Mouse (Mus musculus) c-Kit-positive CD71-positive TER-119-negative erythroid progenitor cells, embryonic 14.5 days (primary cell): ENCODE data around the gene Ssx2ip.
"Not testable (repeated sequence)": the region's sequence is repeated elsewhere in the genome, so short reads cannot be mapped to it uniquely, and the experiment has no call there.

Source experiments
- DNase-seq: peaks from one replicate; pipeline ENCODE4 v3.0.0-alpha.2; 2013; ENCODE audit warnings: low read depth

Gene Ssx2ip

DNA sequence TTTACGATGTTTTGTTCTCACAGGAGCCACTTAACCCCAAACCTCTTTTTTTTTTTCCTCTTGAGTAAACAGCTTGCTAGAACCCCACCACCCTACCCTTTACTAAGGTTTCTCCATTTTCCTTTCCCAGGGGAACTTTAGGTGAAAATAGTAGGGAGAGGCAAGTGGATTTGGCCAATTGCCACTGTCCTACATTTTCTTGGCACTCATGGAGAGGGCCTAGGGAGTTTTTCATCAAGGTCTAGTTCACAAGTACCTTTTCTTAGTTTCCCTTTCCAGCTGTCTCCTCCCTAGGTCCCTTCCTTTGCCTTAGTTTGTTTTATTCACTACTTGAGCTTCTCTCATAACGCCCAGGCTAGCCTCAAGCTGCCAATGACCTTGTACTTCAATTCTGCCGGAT lies 672 bp upstream of the Ssx2ip start:
- no peak for DNase-seq

DNA sequence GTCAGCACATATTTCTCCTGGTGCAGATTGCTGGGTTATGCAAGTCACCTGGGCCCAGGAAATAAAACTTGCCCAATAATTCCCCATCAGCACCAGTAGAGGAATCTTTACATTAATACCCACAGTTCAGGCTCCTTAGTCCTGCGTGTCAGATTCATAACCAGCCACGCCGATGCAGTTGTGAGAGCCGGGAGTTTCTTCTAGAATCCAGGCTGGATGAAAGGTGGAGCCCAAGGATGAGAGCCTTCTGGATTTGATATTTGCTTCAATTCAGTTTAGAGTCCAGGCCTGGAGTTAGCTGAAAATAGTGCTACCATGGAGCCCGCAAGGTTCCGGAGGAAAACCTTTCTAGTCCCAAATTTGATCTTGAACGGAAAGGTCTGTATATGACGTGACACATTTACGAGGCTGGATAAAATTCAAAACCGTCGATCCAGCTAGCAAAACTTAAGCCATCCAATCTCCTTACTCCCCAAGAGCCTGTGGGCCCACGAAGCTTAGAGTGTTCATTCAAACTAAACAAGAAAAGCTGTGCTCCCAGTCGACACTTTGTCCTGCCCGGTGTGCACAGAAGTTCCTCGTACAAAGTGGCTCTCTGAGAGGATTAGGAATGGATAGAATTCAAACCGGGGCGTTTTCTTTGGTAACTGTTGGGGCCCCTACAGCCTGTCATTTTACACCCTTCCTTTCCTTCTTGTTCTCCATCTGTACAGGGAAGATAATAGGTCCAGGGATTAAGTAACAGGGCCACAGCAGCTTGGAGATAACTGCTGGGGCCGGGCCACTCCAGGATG lies 968 bp downstream of the Ssx2ip start:
- DNase-seq: peak; percentile 75

DNA sequence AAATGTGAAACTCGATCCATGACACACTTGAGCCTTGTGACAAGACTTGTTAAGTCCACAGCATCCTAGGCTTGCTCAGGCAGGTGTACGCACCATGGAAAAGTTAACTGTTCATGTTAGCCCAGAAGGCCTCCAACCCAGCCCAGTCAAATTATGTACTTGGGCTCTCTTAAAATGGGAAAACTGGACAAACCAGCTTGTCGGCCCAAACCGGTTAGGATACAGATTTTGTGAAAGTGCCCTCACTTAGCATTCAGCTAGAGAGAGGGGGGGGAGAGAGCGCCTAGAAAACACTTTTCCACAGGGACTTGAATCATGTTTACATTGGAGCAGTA lies 1.5 kb downstream of the Ssx2ip start:
- DNase-seq: no peak

DNA sequence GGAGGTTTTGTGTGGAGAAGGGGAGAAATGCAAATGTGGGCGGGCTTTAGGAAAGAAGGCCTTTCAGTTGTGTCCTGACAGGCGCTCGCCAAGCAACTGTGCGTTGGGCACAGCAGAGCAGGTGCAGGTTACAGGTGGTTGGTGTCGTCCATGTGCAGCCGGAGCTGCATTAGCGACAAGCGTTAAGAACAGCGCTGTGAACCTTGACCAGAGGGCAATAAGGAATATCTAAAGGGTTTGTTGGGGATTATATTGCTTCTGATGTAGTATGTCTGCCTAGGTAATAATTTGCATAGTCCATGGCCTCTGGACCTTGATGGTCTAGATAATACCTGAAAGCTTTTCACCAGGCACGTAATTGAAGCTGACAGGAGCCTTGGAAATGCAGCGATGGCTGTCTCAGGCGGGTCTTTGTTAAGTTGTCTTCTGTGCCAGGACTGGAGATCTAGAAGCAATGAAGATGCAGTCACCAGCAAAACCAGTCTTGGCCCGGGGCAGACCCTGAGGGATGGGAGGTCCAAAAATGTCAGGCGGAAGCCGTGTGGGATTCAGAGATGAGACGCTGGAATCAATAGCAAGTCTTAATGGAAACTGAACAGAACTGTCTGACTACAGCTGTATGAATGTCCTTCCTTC lies 2.8 kb downstream of the Ssx2ip start:
- no peak for DNase-seq

DNA sequence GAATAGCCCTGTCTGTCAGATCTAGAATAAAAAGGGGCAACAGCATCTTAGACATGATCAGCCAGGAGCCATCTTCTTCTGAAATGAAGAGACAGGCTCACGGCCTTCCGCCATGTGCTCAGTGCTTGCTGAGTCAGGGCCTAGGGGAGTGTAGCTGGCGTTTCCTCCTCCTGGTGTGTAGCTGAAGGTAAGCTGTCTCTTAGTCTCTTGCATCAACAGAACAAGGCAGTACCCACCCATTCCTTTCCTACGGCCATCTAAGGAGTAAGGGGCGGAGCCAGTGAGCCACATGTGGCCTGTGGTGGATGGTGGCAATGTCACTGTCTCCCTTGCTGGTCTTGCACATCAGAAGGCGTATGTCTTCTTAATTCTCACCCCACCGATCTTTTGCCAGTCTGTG lies 5.7 kb downstream of the Ssx2ip start:
- DNase-seq: peak; percentile 40

DNA sequence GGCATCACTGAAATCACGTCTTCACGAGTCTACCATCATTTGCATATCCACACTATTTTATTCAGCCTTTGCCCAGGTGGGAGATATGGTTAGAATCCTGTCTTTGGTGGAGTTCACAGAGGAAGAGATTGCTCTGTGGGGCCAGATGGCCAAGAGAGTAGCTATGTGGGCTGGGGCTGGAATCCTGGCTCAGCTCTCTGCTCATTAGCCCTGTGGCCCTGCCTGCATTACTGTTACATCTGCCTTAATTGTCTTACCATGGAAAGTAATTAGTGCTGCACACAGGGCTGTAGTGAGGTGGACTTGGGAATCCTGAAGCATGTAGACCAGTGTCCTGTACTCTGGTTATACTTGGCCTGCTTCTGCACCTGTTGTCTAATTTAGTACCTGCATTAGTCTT lies 7.6 kb downstream of the Ssx2ip start:
- DNase-seq: no peak

DNA sequence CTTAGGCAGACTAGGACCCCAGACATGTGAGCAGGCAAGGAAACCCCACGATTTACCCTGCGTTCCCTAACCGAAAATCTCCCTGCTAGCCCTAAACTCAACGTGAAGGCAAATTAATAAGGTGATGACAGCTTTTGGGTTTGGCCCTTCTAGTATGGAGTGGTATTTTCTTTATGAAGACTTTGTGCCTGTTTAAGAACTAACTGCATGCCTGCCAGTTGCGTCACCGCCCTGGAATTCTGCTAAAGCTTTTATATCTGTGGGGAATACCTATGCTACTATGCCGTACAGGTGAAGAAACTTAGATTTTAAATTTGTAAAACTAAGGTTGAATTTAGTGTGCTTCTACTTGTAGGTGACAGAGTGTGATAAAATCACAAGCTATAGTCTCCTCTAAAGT lies 8.0 kb downstream of the Ssx2ip start:
- no peak for DNase-seq

DNA sequence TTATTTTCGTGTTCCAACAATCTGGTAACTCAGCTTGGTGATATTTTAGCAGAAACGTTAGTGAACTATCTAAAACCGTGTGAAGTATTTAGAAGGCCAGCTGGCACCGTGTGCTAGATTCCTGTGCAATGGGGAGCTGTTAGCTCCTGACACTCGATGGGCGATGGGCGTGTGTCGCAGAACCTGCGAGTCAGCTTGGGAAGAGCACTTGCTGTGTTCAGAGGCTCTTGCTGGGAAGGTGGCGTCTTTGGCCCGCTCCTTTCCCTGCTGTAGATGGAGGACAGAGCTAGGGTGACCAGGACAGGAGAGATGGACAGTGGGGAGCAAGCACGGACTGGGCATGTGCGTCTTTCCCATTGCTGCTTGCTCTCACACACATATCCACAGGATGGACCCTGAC lies 8.6 kb downstream of the Ssx2ip start:
- no peak for DNase-seq

DNA sequence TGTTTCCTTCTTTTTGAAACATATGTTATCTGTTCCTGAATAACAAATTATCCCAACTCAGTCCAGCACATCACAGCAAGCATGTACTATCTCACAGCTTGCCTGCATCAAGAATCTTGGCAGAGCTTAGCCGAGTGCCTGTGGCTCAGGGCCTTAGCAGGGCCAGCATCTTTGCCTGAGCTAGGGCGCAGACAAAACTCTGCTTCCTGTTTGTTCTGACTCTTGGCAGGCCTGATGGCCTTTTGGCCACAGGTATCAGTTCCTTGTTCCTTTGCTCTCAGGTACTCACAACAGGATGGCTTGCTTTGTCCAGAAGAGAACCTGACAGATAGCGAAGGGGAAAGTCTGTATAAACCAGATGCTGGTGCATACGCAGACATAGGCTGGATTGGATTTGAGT lies 9.6 kb downstream of the Ssx2ip start:
- DNase-seq: no peak

DNA sequence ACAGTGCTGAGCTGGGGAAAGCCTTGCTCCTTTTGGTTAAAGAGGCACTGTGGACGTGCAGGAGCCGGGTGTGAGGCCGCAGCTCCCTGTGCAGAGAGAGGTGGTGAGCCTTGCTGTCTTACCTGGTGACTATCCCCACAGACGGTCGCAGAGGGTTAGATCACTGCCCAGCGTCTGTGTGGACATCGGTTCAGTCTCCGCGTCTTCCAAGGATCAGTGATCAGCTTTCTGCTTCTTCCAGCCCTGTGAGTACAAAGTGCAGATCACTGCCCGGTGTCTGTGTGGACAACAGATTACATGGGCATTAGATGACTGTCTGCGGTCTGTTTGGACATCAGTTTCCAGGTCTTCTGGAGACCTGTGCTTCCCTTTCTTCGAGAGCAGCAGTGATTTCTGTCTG lies 10.1 kb downstream of the Ssx2ip start:
- DNase-seq: no peak

DNA sequence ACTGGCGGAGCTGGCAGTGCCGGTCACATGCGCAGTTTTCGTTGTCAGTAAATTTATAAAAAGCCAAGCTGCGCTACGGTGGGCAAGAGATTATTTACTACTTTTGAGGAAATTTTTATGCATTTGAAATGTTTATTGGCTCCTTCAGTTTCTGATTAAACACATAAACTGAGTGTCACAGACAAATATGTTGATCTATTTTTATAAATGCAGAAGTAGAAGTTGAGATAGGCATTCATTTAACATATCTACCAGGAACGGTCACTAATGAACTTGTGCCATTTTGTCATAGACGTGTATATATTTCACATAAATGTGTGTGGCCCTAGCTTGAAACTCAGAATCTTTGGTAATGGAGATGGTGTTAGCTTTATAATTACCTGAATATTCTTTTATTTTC lies 13.4 kb downstream of the Ssx2ip start:
- no peak for DNase-seq

DNA sequence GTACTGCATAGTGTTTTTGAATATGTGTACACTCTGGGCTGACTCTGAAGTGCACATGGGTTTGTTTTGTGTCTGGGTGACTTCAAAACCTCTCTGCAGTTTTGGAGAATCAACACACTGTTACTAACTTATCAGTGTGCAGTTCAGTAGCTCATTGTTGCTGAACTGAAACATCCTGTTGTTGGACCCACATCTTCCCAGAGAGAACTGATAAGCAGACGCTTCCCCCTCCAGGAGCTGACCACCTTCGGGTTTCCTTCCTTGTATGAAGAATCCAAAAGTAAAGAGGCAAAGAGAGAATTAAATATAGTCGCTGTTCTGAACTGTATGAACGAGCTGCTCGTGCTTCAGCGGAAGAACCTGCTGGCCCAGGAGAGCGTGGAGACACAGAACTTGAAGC lies 14.5 kb downstream of the Ssx2ip start:
- DNase-seq: no peak

DNA sequence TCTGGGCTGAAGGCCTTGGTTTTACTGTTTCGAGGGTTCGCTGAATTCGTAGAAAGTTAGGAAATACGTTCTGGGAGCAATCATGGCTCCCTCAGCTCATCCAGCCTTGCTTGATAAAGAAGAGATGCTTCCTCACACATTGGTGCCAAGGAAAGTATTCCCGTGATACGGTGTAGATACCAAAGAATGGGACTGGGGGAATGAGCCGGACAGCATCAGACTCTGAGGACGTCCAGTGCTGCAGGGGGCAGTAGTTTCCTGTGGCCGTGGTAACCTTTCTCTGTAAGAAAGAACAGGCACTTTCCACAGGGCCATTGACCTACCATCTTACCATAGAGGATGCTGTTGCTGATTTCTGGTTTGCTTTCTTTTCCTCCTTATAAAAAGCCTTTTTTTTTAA lies 15.1 kb downstream of the Ssx2ip start:
- no peak for DNase-seq

DNA sequence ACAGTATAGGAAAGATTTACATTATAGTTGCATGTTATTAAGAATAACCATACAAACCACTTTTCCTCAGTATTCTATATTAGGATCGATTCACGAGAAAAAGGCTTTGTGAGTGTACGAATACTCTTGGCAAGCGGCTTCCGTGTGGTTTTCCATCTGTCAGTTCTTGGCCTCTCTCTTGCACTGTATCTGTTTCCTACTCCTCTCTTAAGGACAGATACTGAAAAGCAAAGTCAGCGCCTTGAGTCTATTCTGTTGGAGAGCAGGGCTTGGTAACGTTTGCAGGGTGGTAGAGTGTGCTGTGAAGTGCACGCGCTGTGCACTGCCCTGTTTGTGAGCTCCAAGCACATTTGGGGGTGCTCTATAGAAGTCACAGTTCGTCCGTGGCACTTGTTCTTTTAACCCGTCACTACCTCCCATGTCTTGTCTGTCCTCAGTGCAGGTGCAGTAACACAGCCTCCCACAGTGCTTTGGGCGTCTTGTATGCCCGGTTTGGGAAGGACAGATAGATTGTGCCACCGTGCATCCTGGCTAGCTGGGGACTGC lies 15.6 kb downstream of the Ssx2ip start:
- DNase-seq: no peak

DNA sequence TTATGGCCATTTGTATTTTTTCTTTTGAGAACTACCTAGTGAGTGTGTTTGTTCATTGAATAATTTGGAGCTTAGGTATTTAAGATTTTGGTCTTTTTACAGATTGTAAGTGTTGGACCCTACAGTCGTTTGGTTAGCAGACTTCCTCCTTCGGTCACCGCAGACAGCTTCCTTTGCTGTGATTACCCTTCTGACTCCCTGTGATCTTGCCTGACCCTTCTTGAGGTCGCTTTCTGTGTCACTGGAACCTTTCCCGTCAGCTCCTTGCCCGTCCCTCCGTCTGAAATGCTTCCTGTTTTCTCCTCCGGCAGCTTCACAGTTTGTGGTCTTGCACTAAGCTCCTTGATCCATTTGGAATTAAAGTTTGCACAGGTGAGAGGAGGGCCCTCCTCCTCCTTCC lies 17.3 kb downstream of the Ssx2ip start:
- no peak for DNase-seq

DNA sequence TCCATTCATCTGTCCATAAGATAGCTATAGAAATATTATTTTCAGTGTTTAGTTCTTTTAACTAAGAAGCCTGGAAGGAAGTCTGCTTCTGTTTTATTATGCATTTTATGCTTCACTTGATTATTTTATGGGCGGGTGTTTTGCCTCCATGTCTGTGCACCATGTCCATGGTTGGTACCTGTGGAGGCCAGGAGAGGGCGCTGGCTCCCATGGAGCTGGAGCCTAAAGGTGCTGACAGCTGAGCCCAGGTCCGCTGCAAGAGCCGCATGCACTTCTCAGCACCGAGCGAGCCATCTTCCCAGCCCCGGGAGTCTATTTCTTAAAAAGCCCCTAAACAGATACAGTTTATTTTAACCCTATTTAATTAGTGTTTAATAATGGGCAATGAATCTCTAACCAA lies 19.3 kb downstream of the Ssx2ip start:
- no peak for DNase-seq

DNA sequence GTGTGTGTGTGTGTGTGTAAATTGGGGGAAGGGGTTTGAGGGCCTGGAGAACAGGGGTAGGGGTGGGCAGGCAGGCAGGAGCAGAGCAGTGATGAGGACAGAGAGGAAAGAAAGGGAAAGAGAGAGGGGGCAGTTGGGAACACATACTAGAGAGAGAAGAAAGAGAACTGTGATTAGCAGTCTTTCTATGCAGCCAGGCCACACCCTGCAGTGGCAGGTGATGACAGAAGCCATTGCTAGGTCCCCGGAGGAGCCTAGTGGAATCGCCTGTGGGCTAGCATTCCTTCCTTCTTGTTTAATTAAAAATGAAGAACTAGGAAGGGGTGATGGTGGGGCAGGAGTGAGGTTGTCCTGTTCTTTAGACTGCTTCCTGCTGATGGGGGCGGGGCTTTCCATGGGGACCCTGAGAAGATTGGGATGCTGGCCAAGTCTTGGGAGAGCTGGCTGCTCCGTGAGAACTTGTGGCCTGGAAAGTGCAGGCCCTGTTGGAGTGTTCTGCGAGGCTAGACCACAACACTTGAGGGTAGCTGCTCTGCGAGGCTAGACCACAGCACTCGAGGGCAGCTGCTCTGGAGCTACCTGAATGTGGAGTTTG lies 20.0 kb downstream of the Ssx2ip start:
- DNase-seq: no peak

DNA sequence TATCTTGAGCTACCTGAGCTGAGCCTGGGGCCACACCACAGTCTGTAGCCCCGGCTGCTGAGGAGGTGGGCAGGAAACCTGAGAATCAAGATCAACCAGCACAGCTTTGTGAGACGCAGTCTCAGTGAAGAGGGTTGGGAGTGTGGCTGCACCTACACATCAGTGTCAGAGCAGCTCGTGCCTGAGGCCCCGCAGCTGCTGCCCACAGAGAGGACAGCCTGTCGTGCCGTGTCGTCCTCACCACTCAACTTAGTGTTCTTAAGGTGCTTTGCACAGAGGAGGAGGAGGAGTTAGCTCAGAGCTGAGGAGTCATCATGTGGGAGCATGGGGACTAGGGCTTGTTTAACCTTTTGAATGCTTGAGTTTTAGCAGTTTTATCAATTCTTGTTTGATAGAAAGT lies 21.5 kb downstream of the Ssx2ip start:
- DNase-seq: no peak

DNA sequence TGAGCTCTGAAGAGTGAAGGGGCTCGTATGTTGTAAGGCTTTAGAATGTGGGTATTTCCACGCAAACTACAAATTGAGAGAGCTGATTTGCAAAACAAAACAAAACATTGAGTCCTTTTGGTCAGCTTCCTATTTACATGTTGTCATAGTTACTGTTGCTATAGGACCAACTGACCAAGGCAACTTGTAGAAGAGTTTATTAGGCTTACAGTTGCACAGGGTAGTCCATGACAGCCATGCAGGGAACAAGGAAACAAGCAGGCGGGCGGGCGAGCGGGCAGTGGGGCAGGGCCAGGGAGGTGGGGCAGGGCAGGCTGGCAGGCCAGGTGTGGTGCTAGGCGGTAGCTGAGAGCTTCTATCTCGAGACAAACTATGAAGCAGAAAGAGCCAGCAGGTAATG lies 22.0 kb downstream of the Ssx2ip start:
- no peak for DNase-seq

DNA sequence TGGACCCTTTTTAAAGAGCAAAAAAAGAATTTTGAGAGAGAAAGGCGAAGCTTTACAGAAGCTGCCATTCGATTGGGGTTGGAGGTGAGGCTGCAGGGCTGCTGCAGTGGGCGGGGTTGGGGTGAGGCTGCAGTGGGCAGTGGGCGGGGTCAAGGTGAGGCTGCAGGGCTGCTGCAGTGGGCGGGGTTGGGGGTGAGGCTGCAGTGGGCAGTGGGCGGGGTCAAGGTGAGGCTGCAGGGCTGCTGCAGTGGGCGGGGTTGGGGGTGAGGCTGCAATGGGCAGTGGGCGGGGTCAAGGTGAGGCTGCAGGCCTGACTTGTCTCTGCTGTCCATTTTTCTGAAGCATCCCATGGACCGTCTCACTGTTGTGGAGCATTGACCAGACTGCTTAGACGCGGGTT lies 28.6 kb downstream of the Ssx2ip start:
- not testable (repeated sequence) for DNase-seq

DNA sequence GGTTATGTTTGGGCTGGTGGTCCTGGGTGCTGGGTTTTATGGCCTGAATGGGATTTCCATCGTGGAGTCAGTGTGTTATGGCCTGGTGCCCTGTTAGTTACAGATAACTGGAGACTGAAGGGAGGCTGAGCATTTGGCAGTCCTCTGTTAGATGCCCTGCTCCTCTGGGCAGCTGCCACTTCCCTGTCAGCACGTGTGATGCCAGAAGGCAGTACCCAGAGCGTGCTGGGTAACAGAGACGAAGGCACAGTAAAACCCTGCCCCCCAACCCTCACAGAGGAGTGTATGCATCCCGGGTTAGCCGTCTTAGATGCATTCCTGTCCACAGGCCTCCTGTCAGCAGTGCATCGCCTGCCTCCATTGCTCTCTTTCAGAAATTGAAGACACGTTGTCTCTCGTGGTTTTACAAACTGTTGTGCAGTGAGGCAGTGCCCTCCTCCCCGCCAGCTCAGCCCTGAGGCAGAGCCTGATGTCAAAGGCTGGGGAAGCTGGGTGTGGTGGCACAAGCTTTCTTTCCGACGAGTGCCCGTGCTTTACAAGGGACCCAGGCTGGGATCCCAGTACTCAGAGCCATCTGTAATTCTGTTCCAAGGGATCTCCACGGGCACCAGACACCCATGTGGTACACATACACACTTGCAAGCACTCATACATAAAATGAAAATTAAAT lies 29.4 kb downstream of the Ssx2ip start:
- no peak for DNase-seq

DNA sequence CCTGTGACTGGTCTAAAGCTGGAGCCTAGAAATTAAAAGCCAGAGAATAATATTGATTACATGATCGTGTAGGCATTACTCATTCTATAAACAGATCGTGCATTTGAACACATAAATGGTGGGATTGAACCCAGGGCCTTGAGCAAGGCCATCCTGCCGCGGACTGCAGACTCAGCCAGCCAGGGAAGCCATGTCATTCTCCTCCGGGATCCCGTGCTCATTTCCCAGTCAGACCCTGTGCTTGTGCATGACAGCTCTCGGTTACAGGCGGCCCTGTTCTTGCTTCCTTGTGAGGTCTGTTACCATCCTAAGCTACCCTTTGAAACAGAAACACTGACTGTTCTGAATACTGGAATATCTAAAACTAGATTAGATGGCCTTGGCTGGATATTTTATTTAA lies 30.2 kb downstream of the Ssx2ip start:
- DNase-seq: no peak

DNA sequence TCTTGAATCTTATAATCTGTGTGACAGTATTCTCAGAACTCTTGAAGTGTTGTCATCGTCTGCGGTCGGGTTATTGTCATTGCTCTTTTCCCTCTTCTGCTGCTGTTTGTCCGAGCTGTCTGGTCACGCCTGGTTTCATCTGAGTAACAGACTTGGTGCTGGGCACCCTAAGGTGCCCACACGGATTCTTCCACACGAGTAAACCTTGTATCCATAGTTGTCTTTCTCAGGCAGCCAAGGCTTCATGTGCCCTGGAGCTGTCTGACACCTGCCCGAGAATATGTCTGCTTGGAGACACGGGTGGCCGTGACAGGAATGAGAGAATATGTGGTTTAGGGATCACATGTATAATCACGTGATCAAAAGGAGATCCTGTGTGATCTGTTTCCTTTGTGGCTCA lies 31.1 kb downstream of the Ssx2ip start:
- no peak for DNase-seq
